Mouse (Mus musculus) ovary, postnatal 14 days (tissue): ENCODE data around the gene Gm2007.
"Not testable (repeated sequence)": the region's sequence is repeated elsewhere in the genome, so short reads cannot be mapped to it uniquely, and the experiment has no call there.

Experiments used
- DNase-seq: peaks from one replicate; pipeline ENCODE4 v3.0.0; 2022; ENCODE audit warnings: low spot score

Gene Gm2007

GRCm38 (mm10) chr2:175741237-175741636 is at the start of gene Gm2007:
Gm2007 (plus strand) TSS chr2:175741537.
- not testable (repeated sequence) for DNase-seq

- DNase-seq = not testable (repeated sequence)
These were observed 37.8 kb upstream of the Gm2007 start, which contains the start of gene Zfp969 for GRCm38 (mm10) chr2:175703546-175703945. Zfp969 (minus strand) TSS chr2:175703646.

- DNase-seq = not testable (repeated sequence)
These were observed 59.7 kb downstream of the Gm2007 start, which contains the start of gene Gm14288 for GRCm38 (mm10) chr2:175800993-175801392. Gm14288 (minus strand) TSS chr2:175801093.
